Mouse (Mus musculus) spleen, adult 12 weeks (tissue): ENCODE data around the gene Phf12.

ENCODE experiments used
- DNase-seq: peaks from one replicate; pipeline ENCODE4 v3.0.0; 2022; ENCODE audit warnings: low spot score

Gene Phf12

DNA sequence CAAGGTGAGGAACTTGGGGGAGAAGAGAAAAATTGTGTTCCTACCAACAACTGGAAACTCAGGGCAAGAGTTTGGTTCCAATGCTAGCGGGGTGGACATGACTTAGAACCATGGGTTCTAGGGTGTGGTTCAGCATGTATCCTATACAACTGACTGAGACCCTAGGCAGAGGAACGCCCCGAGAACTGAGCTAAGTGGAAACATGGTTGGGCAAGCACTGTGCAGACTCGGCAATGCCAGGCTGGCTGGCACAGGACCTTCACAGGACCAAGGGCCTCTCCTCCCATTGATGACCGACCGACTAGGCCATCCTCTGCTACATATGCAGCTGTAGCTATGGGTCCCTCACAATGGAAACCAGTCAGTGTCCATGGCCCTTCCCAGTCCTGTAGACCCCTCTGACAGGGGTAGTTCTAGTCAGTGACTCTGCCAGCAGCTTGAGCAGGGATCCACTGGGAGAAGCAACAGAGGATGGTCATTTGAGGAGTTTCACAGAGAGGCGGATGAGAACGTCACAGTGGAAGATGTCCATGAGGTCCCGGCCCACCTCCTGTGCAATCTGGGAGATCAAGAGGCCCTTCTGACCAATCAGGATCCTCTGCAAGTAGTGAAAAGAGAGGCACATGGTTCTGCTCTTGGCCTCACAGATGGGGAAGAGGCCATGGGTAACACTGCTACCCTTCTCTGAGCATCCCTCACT, 91.2 kb downstream of the Phf12 start:
- peak; percentile 66 for DNase-seq

- DNase-seq = peak; percentile 50
Measured at GRCm38 (mm10) chr11:78074277-78074652, 91.7 kb downstream of the Phf12 start.

GRCm38 (mm10) chr11:78074666-78075065, 92.1 kb downstream of the Phf12 start:
- no peak for DNase-seq
